Mouse (Mus musculus): ENCODE measurements around the gene Lhpp. TPM values are rescaled to one million over a fixed set of nuclear protein-coding genes. Genes with fewer than 3 reads are reported as not detected.

The Lhpp gene
- polyA plus RNA-seq, 1 experiment from 2014 or later: 25.7 TPM

DNA sequence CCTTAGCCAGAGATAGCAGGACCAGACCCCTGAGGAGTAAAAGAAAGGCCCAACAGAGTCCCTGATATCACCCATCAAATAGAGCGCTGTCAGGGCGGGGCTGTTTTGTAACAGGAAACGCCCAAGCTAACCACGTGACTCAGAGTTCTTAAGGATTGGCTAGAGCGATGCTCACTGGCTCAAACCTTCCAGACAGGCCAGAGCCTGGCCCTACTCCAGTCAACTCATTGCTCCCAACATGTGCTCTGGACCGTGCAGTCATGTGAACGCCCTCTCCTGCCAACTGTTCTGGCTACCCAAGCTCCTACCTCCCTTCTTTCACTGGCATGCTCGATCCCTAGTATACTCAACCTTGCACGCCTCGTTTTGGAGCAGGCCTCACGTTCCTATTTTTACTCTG lies 113.5 kb downstream of the Lhpp start:
- no peak overlapping the region for H3K4me3 ChIP-seq
- H3K9me3 ChIP-seq: no peaks in the 10 kb centered on the region
- H3K36me3 ChIP-seq: no peaks in the 10 kb centered on the region
- H3K27ac ChIP-seq (replicated peaks): no peak overlapping the region
- H3K4me1 ChIP-seq: peaks cover 76% of the 10 kb centered on the region
- H3K4me2 ChIP-seq (replicated peaks): no peak overlapping the region
- ATAC-seq (replicated peaks): peak; percentile 70
- H3K9ac ChIP-seq (replicated peaks): no peak overlapping the region
- WGBS: 75% methylated on average over 11 of the region's 11 CpGs
- H3K27me3 ChIP-seq: no peaks in the 10 kb centered on the region

DNA sequence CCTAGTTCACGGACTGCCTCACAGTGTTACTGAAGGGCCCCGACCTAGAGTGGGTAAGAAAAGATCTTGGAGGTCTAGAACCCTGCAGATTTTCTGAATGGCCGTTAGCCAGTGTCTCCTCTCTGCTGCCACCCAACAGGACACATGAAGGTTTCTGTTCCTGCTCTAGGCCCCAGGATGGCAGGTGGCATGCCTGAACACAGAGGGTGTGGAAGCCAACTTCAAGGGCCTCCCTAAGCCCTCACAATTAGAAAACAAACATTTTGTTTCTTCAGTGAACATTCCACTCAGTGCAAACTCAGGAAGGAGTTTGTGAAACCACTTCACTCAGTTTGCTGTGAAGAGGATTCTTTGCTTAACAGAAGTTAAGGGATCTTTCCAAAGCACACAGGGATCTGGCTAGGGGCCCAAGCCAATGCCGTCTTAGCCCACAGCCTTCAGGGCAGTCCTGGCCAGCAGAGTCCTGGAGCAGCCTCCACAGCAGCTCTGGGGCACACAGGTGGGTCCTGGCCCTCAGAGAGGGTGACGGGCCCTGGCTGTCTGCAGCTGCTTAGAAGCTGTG lies 114.1 kb downstream of the Lhpp start:
- no peaks in the 10 kb centered on the region for H3K9me3 ChIP-seq
- H3K4me2 ChIP-seq (replicated peaks): no peak overlapping the region
- H3K9ac ChIP-seq (replicated peaks): no peak overlapping the region
- H3K4me3 ChIP-seq: no peak overlapping the region
- no peaks in the 10 kb centered on the region for H3K27me3 ChIP-seq
- H3K4me1 ChIP-seq: peaks cover 78% of the 10 kb centered on the region
- no peak overlapping the region for H3K27ac ChIP-seq (replicated peaks)
- no peak for ATAC-seq (replicated peaks)
- H3K36me3 ChIP-seq: no peaks in the 10 kb centered on the region
- 85% methylated on average over 5 of the region's 5 CpGs for WGBS

DNA sequence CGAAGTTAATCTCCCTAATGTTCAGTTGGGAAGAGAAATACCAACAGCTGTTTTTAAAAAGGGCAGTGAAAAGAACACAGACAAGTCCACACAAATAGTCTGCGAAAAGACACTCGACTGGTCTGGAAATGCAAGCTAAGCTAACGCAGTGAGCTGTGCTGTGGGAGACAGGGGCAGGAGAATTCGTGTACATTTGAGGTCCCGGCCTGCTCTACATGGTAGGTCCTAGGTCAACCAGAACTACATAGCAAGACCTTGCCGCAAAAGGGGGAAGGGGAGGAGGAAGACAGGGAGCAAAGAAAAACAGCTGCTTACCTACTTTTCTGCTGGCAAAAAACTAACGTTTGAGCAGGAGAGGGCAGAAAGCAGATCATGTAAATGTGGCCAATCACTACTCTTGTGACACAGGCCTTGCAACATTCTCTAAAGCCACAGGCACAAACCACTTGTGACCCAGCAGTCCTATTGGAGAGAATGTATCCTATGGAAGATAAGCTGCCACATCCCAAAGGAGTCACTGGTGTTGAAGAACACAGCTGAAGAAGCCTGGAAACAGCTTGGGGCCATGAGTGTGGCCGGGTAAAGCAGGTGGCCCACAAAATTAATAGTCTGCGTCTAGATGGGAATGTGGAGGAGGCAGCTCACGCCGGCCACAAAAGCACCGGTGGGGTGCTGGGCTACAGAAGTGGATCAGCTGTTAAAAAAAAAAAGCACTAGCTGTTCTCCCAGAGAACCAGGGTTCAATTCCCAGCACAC lies 115.8 kb downstream of the Lhpp start:
- ATAC-seq (replicated peaks): no peak
- H3K4me2 ChIP-seq (replicated peaks): no peak overlapping the region
- H3K9ac ChIP-seq (replicated peaks): no peak overlapping the region
- no peaks in the 10 kb centered on the region for H3K9me3 ChIP-seq
- 60% methylated on average over 13 of the region's 13 CpGs for WGBS
- no peak overlapping the region for H3K4me3 ChIP-seq
- H3K27ac ChIP-seq (replicated peaks): peak overlapping the region; percentile 23; the same call in 1 of the 2 replicates
- H3K4me1 ChIP-seq: peaks cover 78% of the 10 kb centered on the region
- H3K27me3 ChIP-seq: no peaks in the 10 kb centered on the region
- H3K36me3 ChIP-seq: no peaks in the 10 kb centered on the region

DNA sequence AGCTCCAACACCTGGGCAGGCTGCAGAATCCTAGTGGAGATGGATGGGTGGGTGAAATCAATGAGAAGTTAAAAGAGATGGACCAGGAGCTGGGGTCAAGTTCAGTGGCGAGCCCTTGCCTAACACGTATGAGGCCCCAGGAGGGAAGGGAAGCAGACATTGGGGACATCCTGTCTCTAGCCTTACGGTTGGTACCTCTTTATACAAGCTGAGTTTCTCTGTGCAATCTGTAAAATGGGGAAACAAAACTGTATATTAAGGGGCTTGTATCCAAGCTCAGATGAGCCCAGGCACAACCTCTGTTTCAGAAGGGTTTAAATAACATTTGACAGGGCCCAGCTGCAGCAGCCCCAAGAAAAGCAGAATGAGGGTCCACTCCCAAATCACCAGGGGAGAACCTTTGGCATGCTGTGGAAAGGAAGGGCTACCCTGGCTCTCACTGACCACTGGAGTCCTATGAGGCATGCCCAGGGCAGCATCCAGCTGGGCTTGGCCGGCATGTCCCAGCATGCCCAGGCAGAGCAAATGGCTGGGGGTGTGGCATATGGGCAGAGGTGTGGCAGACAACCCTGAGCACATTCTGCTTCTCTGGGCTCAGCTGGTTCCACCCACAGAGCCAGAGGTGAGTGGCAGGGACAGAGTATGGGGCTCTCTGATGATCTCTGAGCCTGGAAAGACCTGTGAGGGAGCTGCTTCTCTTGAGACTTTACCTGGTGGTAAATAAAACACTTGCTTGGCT lies 118.8 kb downstream of the Lhpp start:
- Histone ChIP-seq H3K9me3 (no peaks in the 10 kb centered on the region), H3K36me3 (no peaks in the 10 kb centered on the region), H3K4me2 (replicated peaks) (no peak overlapping the region), H3K27ac (replicated peaks) (no peak overlapping the region; the same call in 1 of the 2 replicates), H3K4me1 (peaks cover 80% of the 10 kb centered on the region), H3K9ac (replicated peaks) (no peak overlapping the region), H3K4me3 (no peak overlapping the region), H3K27me3 (no peaks in the 10 kb centered on the region)
- ATAC-seq (replicated peaks): no peak
- 80% methylated on average over 4 of the region's 4 CpGs for WGBS

DNA sequence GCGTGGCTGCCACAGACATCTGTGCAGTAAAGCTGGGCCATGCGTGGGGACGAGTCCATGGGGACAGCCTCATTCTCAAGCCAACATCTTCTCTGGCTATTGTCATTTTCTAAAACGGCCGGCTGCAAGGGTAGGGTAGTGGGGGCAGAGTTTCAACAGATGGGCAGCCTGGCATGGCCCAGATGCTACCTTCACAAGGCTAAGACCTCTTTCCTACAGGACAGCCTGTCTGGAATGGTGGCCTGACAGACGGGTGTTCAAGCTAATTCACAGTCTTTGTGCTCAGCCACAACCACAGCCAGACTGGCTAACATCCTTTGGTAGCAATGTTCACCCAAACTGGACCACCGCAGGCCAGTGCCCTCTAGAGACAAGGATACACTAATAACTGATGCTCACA lies 120.1 kb downstream of the Lhpp start:
- no peak overlapping the region for H3K9ac ChIP-seq (replicated peaks)
- WGBS: 40% methylated on average over 7 of the region's 7 CpGs
- peak overlapping the region; percentile 81 for H3K27ac ChIP-seq (replicated peaks)
- H3K4me1 ChIP-seq: peaks cover 76% of the 10 kb centered on the region
- ATAC-seq (replicated peaks): no peak
- H3K4me3 ChIP-seq: no peak overlapping the region
- H3K9me3 ChIP-seq: no peaks in the 10 kb centered on the region
- H3K4me2 ChIP-seq (replicated peaks): no peak overlapping the region
- no peaks in the 10 kb centered on the region for H3K36me3 ChIP-seq
- no peaks in the 10 kb centered on the region for H3K27me3 ChIP-seq

DNA sequence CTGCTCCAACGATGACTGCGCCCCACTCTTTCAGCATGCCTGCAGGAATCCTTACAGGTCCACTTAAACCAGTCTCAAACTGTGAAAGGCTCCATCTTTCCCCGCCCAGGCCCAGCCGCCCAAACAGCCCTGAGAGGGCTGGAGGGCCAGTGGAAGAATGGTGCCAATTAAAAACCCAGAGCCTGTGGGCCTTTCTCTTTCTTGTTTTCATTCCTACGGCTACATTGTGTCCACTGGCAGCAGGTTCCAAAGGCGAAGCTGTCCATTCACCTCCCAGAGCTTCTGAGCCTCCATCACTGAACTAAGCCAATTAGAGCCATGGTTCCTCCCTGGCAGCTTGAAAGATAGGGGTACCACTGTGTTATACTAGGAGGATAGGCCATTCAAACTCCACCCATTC lies 121.1 kb downstream of the Lhpp start:
- peak overlapping the region; percentile 81 for H3K27ac ChIP-seq (replicated peaks)
- WGBS: 16% methylated on average over 6 of the region's 6 CpGs
- no peak overlapping the region for H3K4me2 ChIP-seq (replicated peaks)
- peaks cover 81% of the 10 kb centered on the region for H3K4me1 ChIP-seq
- no peaks in the 10 kb centered on the region for H3K27me3 ChIP-seq
- no peaks in the 10 kb centered on the region for H3K36me3 ChIP-seq
- no peaks in the 10 kb centered on the region for H3K9me3 ChIP-seq
- peak; percentile 64 for ATAC-seq (replicated peaks)
- H3K9ac ChIP-seq (replicated peaks): no peak overlapping the region
- no peak overlapping the region for H3K4me3 ChIP-seq

DNA sequence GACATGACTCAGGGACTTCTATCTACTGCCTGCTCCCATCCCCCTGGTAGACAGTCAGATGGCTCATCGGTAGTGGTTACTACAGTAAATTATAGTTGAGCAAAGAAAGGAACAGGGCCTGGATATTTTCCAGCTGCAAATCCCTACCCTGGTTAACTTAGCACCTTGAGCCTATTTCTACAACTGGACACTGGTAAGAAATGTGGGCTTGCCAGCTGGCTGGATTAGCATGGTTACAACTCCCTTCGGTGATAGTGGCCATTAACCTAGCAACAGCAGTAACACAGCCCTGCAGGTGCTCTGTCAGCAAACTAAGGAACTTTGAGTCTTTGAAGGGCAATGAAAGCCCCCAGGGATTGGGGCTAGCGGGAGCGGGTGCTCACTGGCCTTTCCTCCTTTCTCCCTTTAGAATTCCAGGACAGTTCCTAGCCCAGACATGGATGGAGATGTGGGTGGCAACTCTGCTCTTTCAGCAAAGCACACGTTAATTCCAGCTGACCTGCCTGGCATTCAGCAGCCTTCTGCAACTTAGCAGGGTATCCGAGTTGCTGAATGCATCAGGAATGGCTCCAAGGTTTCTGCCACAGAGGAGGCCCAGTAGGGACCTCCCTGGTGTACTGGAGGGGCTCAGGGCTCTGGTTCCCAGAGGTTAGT lies 121.8 kb downstream of the Lhpp start:
- Histone ChIP-seq H3K36me3 (no peaks in the 10 kb centered on the region), H3K4me2 (replicated peaks) (no peak overlapping the region), H3K4me1 (peaks cover 74% of the 10 kb centered on the region), H3K9ac (replicated peaks) (0 out of 2 replicates have a peak overlapping the region, but pooled peaks have one; percentile 10), H3K27me3 (no peaks in the 10 kb centered on the region), H3K4me3 (no peak overlapping the region), H3K27ac (replicated peaks) (peak overlapping the region; percentile 81), H3K9me3 (no peaks in the 10 kb centered on the region)
- ATAC-seq (replicated peaks): peak; percentile 40
- WGBS: 10% methylated on average over 6 of the region's 6 CpGs

DNA sequence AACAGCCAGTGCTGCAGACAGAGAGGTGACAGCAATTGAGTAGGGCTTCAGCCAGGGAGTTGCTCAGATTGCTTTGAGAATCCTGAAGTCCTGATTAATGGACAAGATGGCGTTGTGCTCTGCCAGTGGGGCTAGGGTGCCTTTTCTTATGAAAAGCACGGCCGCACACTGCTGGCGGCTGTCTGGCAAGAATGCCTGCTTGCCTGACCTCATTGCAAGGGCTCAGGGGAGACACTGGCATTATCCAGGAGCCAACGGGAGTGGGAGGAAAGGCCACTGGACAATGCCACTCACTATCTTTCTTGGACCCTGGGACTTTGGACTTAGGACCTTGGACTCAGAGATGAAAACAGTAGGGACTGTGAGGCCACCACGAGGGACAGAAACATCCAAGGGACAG lies 123.1 kb downstream of the Lhpp start:
- no peak overlapping the region for H3K4me3 ChIP-seq
- no peak for ATAC-seq (replicated peaks)
- no peak overlapping the region for H3K9ac ChIP-seq (replicated peaks)
- no peak overlapping the region for H3K4me2 ChIP-seq (replicated peaks)
- H3K9me3 ChIP-seq: no peaks in the 10 kb centered on the region
- no peaks in the 10 kb centered on the region for H3K36me3 ChIP-seq
- WGBS: 16% methylated on average over 6 of the region's 6 CpGs
- H3K27ac ChIP-seq (replicated peaks): peak overlapping the region; percentile 81
- H3K27me3 ChIP-seq: no peaks in the 10 kb centered on the region
- peaks cover 67% of the 10 kb centered on the region for H3K4me1 ChIP-seq

DNA sequence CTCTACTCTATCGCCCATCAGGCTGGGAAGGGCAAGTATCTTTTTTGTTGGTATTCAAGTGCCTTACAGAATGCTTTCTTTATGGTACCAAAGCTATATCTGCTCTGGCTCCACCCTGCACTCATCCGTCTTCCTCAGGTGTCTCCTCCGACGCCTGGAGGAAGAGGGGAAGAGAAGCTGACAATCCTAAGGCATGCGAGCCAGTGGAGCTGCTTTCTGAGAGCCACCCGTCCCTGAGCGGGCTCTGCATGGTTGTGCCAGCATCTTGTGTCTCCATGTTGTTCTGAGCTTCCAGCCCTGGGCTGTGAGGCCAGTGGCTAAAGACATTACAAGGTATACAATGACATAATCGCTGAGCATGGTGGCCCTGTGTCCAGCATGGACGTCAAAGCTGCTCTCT lies 123.8 kb downstream of the Lhpp start:
- ATAC-seq (replicated peaks): no peak
- H3K9ac ChIP-seq (replicated peaks): no peak overlapping the region
- no peak overlapping the region for H3K4me2 ChIP-seq (replicated peaks)
- no peaks in the 10 kb centered on the region for H3K36me3 ChIP-seq
- peak overlapping the region; percentile 81 for H3K27ac ChIP-seq (replicated peaks)
- no peaks in the 10 kb centered on the region for H3K9me3 ChIP-seq
- no peak overlapping the region for H3K4me3 ChIP-seq
- peaks cover 62% of the 10 kb centered on the region for H3K4me1 ChIP-seq
- WGBS: 81% methylated on average over 9 of the region's 9 CpGs
- no peaks in the 10 kb centered on the region for H3K27me3 ChIP-seq

DNA sequence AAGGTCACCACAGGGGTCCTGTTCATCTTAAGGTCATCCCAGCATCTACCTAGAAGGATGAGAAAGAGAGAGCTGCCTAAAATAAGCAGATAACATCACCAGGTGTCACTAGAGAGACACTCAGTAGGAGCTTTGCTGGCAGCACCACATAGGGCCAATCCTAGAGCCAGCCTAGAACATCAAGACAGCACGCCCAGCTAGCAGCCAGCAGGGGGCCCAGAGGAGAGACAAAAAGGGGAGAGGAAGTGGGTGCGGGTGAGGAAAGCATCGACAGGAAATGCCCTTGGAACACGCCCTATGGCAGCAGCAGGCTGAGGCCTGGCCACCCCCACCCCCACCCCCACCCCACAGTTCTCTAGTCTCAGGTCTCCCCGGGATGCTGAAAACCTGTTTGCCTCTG lies 124.7 kb downstream of the Lhpp start:
- H3K4me1 ChIP-seq: peaks cover 56% of the 10 kb centered on the region
- H3K36me3 ChIP-seq: no peaks in the 10 kb centered on the region
- ATAC-seq (replicated peaks): no peak
- no peaks in the 10 kb centered on the region for H3K9me3 ChIP-seq
- H3K4me3 ChIP-seq: no peak overlapping the region
- no peak overlapping the region for H3K27ac ChIP-seq (replicated peaks)
- H3K4me2 ChIP-seq (replicated peaks): no peak overlapping the region
- no peaks in the 10 kb centered on the region for H3K27me3 ChIP-seq
- 70% methylated on average over 5 of the region's 5 CpGs for WGBS
- H3K9ac ChIP-seq (replicated peaks): no peak overlapping the region

DNA sequence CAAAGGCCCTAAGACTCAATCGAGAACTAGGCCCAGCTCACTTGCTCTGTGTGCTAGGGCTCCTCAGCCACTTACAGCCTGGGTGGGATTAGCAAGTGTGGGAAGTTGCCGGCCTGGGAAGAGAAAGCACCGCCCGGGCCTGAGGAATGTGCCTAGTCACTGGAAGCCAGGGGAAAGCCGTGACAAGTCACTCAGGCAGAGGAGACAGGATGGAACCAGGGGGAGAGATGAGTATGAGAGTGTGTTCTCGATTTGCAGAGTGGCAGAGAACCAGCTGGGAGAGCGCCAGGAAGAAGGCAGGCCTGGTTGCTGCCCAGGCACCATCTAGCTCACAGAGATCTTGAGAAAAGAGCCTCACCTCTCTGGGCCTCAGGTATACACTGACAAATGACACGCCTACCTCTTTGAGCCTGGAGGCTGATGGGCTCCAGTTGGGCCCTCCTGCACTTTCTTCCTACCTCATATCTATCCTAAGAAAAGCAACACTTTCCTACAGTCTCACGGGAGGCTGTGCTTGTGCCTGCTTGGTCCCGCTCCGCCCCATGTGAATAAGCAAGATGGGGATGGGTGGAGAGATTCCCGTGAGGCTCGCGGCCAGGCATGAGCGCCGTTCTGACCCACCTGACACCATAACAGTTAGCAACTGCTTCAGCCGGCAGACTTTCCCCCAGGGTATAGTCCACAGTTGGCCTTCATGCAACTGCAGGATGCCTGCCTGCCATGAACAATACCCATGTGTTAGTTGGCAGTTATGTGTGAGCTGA lies 125.8 kb downstream of the Lhpp start:
- 56% methylated on average over 17 of the region's 17 CpGs for WGBS
- H3K9ac ChIP-seq (replicated peaks): no peak overlapping the region
- H3K4me1 ChIP-seq: peaks cover 45% of the 10 kb centered on the region
- no peaks in the 10 kb centered on the region for H3K27me3 ChIP-seq
- no peak overlapping the region for H3K4me2 ChIP-seq (replicated peaks)
- no peak for ATAC-seq (replicated peaks)
- no peak overlapping the region; the same call in 1 of the 2 replicates for H3K27ac ChIP-seq (replicated peaks)
- no peaks in the 10 kb centered on the region for H3K9me3 ChIP-seq
- H3K36me3 ChIP-seq: no peaks in the 10 kb centered on the region
- no peak overlapping the region for H3K4me3 ChIP-seq
